Mouse (Mus musculus) cerebellum, adult 2 months (tissue): ENCODE data around the gene Shisal2b. TPM values are rescaled to one million over a fixed set of nuclear protein-coding genes. Genes with fewer than 3 reads are reported as not detected.

Experiments used
- DNase-seq, 2 experiments: peaks; one replicate each; pipeline ENCODE4 v3.0.0; 2021
- H3K27ac ChIP-seq: fragments of 200-500 bp; 2 replicates; pipeline ENCODE4 v1.5.1; 2012; ENCODE audit warnings: low read length, control low read depth, inconsistent platforms; ENCODE audit not compliant: insufficient read depth
- H3K27me3 ChIP-seq: fragments of 200-500 bp; 2 replicates; pipeline ENCODE4 v1.6.1; 2012; ENCODE audit warnings: inconsistent platforms, mild to moderate bottlenecking, low read length, moderate library complexity; ENCODE audit not compliant: control insufficient read depth, insufficient read depth
- H3K4me1 ChIP-seq: fragments of 200-500 bp; 2 replicates; pipeline ENCODE4 v1.6.1; 2011; ENCODE audit warnings: low read length; ENCODE audit not compliant: control insufficient read depth, insufficient read depth
- H3K4me3 ChIP-seq: fragments of 200-500 bp; replicated peaks from 2 replicates; pipeline ENCODE3; 2011; ENCODE audit warnings: mild to moderate bottlenecking, low read depth, low read length, control low read depth; ENCODE audit not compliant: insufficient read depth
- CTCF ChIP-seq: fragments of 200-500 bp; IDR thresholded peaks from 2 replicates; pipeline ENCODE4 v1.5.1; 2011; ENCODE audit warnings: low read depth, mild to moderate bottlenecking, control low read depth, low read length, moderate library complexity, borderline replicate concordance; ENCODE audit not compliant: insufficient read depth
- POLR2A ChIP-seq: fragments of 200-500 bp; IDR thresholded peaks from 2 replicates; pipeline ENCODE4 v1.6.1; 2011; ENCODE audit warnings: low read length, control low read depth, borderline replicate concordance; ENCODE audit not compliant: insufficient read depth
- WGBS: fragments of 180-500 bp; shearing (Covaris S2); methylation state at CpG from one replicate; pipeline ENCODE4 v1.1.7; 2018; 5-methylcytosine and 5-hydroxymethylcytosine counted together
- polyA plus RNA-seq: library from polyadenylated mRNA; depleted of rRNA; stranded (reverse); fragments of >200 nt; gene quantifications from 2 replicates; pipeline ENCODE4 v1.2.3, GENCODE M21; 2012; rRNA removed

Gene Shisal2b
- polyA plus RNA-seq, 1 experiment: 0.23 TPM

- 92% methylated on average over 7 of the region's 7 CpGs for WGBS
- Histone ChIP-seq H3K27me3 (no peaks in the 10 kb centered on the region), H3K4me3 (no peak overlapping the region), H3K4me1 (no peaks in the 10 kb centered on the region), H3K27ac (no peak overlapping the region)
- no peak for TF ChIP-seq CTCF
- TF ChIP-seq POLR2A: no peak
- DNase-seq: no peak
These were observed 64.0 kb downstream of the Shisal2b start for GRCm38 (mm10) chr13:104799566-104800182.

GRCm38 (mm10) chr13:104799067-104799466 is 64.6 kb downstream of the Shisal2b start:
- Histone ChIP-seq H3K27me3 (no peaks in the 10 kb centered on the region), H3K27ac (no peak overlapping the region), H3K4me1 (no peaks in the 10 kb centered on the region), H3K4me3 (no peak overlapping the region)
- DNase-seq: no peak
- 97% methylated on average over 8 of the region's 8 CpGs for WGBS
- no peak for TF ChIP-seq CTCF
- TF ChIP-seq POLR2A: no peak

Other genes with a start within 250 kb of the Shisal2b start
- gene Srek1ip1, start 71.4 kb downstream of the Shisal2b start, polyA plus RNA-seq: 16.7 and 16.8 TPM in 2 replicates
- gene Cwc27, start 46.8 kb downstream of the Shisal2b start, polyA plus RNA-seq: 15.2 and 16.4 TPM in 2 replicates
- 82.6 and 88.6 TPM in 2 replicates for gene Rgs7bp, start 191.0 kb upstream of the Shisal2b start, polyA plus RNA-seq
- gene 4933425L06Rik, start 218.2 kb upstream of the Shisal2b start, polyA plus RNA-seq: not detected in 2 replicates